Mouse (Mus musculus) Patski (cell line): ENCODE measurements around the gene Stxbp1. TPM values are rescaled to one million over a fixed set of nuclear protein-coding genes. Genes with fewer than 3 reads are reported as not detected.

ENCODE experiments used
- ATAC-seq: fragments of 100-300 bp; one replicate; pipeline ENCODE4 v1.8.0; 2021
- CTCF ChIA-PET: fragments of 350-600 bp; sonication (Branson Sonifier 250); formaldehyde crosslinking; loops from one replicate; lab custom pipeline; 2022; ENCODE audit warnings: inconsistent platforms; lab: Charles Lee
- POLR2A ChIA-PET: fragments of 350-600 bp; sonication (Branson Sonifier 250); formaldehyde crosslinking; loops from one replicate; lab custom pipeline; 2022; ENCODE audit warnings: antibody characterized with exemption, inconsistent platforms; lab: Charles Lee
- DNase-seq: peaks from one replicate; pipeline ENCODE4 v3.0.0-alpha.2; 2011; ENCODE audit warnings: low read depth, low spot score
- H3K27me3 ChIP-seq: fragments of 371-371 bp; one replicate; pipeline ENCODE4 v1.5.1; 2021
- CTCF ChIP-seq: fragments of 100-300 bp; IDR thresholded peaks from one replicate; pipeline ENCODE4 v1.5.1; 2021
- in situ Hi-C: fragments of 300-500 bp; cut with MboI; formaldehyde crosslinking; loops from 3 replicates; pipeline ENCODE4 v1.11.1; 2018; ENCODE audit warnings: low pct_unique_long_range_greater_than_20kb, mixed read lengths
- polyA plus RNA-seq: library from polyadenylated mRNA; unstranded; gene quantifications from one replicate; pipeline ENCODE4 v1.2.3, GENCODE M21; 2021

Gene Stxbp1
- polyA plus RNA-seq, 1 experiment from 2014 or later, result 30.1 TPM

DNA sequence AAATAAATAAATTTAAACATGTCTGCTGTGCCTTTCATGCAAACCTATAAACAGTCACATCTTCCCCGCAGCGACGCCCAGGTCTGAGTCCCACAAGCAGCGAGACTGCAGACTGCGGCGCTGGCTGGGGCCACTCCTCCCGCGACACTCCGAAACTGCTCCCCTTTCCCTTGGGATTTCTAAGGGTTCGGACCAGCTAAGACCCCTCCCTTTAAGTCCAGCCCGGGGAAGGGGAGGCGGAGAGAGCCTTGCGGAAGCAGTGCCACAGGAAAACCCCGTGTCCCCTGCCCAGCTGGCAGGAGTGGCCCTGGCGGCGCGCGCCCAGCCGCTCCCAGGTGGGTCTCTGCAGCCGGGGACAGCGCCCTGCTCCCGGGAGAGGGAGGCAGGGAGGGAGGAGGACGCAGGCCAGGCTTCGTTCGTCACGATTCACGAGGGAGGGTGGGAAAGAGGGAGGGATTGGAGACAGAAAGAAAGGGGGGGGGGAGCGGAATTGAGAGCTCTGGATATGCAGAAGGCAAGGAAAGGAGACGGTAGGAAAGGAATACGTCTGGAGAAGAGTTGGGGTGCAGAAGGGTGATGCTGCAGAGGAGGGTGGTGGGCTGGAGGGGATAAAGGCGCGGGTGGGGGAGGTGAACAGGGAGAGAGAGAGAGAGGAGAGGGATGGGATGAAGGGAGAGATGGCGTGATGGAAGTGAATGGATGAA, 792 bp downstream of the Stxbp1 start:
- no peak for TF ChIP-seq CTCF
- in situ Hi-C loops, result no loop called here
- CTCF ChIA-PET, result no interaction called here
- POLR2A ChIA-PET, result interaction anchor here (0.6 to 0.9 kb wide), 2 partner anchors 51 to 65 kb away, joined by 5 to 9 read pairs; no protein-coding TSS in a partner anchor
- no peak for DNase-seq
- no peaks in the 10 kb centered on the region for H3K27me3 ChIP-seq
- no peak for ATAC-seq

DNA sequence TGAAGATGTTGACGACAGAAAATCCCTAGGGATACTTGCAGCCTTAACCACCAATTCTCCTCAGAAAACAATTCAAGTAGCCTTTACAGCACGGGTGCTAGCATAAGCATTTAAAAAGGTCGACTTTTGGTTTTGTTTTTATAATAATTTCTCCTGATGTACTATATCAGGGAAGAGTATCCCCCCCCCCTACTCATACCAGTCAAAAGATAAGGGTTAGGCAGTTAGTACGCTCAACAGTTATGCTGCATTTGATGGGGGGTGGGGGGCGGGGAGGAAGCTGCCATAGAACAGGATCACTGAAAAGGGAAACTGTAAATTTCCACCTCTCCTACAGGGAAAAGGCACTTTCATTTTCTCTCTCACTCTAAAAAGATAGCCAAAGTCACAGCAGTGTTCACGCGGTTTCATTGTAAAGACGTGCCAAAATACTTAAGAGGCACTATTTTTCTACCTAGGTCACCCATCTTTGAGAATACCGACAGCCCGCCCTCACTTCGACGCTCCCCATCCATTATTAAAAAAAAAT, 1.4 kb downstream of the Stxbp1 start:
- in situ Hi-C loops, result no loop called here
- no peaks in the 10 kb centered on the region for H3K27me3 ChIP-seq
- ChIA-PET CTCF (interaction anchor here (1.3 kb wide), 1 partner anchor 8 kb away, joined by 4 read pairs; no protein-coding TSS in a partner anchor), POLR2A (interaction anchor here (0.6 kb wide), 2 partner anchors 51 to 147 kb away, joined by 3 to 5 read pairs; no protein-coding TSS in a partner anchor)
- ATAC-seq (no peak), DNase-seq (no peak)
- TF ChIP-seq CTCF, result no peak

DNA sequence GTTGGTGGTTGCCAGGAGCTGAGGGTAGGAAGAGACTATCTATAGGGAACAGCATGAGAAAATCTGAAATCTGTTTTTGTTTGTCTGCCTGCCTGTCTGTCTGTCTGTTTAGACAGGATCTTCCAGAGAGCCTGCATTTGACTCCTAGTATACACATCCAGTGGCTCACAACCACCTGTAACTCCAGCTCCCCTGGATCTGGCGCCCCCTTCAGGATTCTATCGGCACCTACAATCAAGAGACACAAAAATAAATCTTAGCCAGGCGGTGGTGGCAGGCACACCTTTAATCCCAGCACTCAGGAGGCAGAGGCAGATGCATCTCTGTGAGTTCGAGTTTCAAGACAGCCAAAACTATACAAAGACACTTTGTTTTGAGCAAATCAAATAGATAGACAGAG, 4.5 kb downstream of the Stxbp1 start:
- no peak for DNase-seq
- ChIA-PET CTCF (interaction anchor here (1.0 to 3.0 kb wide), 6 partner anchors 10 to 56 kb away, joined by 3 to 22 read pairs (median 6); no protein-coding TSS in a partner anchor), POLR2A (no interaction called here)
- TF ChIP-seq CTCF, result peak; percentile 70
- H3K27me3 ChIP-seq, result no peaks in the 10 kb centered on the region
- ATAC-seq, result no peak
- in situ Hi-C loops, result no loop called here

DNA sequence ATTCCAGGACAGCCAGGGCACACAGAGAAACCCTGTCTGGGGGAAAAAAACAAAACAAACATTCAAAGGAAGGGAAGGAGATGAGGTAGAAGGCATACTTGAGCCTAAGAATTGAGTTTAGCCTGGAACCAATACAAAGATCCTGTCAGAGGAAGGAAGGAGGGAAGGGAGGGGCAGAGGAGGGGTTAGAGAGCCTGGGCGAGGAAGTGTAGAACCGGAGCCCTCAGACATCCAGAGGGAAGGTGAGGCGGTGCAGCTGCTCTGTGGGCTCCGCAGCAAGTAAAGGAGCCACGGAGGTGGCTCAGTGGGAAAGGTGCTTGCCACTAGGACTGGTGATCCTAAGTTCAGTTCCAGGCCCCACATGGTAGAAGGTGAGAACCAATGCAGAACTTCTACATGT, 5.9 kb downstream of the Stxbp1 start:
- POLR2A ChIA-PET, result interaction anchor here (0.7 to 0.8 kb wide), 2 partner anchors 16 to 129 kb away, joined by 3 read pairs; no protein-coding TSS in a partner anchor
- H3K27me3 ChIP-seq, result no peaks in the 10 kb centered on the region
- ATAC-seq (no peak), DNase-seq (no peak)
- TF ChIP-seq CTCF, result no peak
- in situ Hi-C loops, result no loop called here
- CTCF ChIA-PET, result interaction anchor here (0.8 to 2.5 kb wide), 4 partner anchors 11 to 33 kb away, joined by 3 to 12 read pairs (median 4); no protein-coding TSS in a partner anchor

DNA sequence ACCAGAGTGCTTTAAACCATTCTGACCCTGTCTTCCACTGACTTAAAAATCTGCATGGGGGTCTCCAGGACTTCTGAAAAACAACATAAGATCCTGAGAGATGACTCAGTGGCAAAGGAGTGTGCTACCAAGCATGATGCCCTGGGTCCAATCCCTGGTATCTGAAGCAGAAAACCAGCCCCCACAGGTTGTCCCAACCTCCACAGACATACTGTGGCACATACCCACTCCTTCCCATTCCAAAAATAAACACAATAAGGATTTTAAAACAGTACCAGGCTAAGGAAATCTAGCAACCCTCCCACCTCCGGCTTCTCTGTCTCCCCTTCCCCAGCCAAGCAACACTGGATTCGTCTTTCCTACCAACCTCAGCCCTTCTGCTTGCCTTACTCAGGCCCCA, 7.8 kb downstream of the Stxbp1 start:
- no peaks in the 10 kb centered on the region for H3K27me3 ChIP-seq
- in situ Hi-C loops, result no loop called here
- ATAC-seq (no peak), DNase-seq (no peak)
- POLR2A ChIA-PET, result no interaction called here
- TF ChIP-seq CTCF, result no peak
- CTCF ChIA-PET, result interaction anchor here (1.2 to 1.3 kb wide), 2 partner anchors 15 to 52 kb away, joined by 3 read pairs; no protein-coding TSS in a partner anchor

DNA sequence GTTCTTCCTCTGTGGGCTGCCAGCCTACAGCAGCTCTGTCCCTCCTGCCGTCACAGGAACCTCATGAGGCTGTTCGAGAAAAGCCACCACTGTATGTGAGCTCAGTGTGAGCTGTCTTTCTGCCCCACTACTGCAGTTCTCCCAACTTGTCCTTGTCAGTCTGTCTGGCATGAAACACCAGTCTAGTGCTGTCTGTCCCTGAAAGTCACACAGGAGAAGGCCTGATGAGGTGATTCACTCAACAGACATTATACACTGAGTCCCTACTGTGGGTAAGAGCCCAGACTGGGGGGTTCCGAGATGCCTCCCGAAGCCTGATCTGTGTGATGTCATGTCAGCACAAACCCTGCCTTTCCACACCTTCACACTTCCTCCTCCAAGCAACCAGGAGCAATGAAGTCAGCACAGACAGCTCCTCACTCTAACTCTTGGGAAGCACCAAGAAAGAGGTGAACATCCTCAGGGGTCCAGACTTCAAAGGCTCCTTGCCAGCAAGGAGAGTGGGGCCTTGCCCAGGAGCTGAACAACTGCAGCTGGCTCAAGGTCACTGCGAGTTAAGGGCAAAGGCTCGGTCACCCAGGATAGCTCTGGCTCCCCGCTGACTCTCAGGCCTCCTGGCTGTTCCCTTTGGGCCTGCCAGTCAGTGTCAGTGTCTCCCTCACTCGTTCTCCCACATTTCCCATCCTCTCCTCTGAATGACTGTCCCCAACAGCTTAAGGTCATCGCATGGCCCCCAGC, 8.7 kb downstream of the Stxbp1 start:
- TF ChIP-seq CTCF, result no peak
- DNase-seq, result no peak
- ChIA-PET CTCF (interaction anchor here (1.2 kb wide), 2 partner anchors 13 to 51 kb away, joined by 3 read pairs; no protein-coding TSS in a partner anchor), POLR2A (interaction anchor here (0.6 kb wide), 1 partner anchor 887 kb away, joined by 4 read pairs; no protein-coding TSS in a partner anchor)
- H3K27me3 ChIP-seq, result no peaks in the 10 kb centered on the region
- no peak for ATAC-seq
- in situ Hi-C loops, result no loop called here

DNA sequence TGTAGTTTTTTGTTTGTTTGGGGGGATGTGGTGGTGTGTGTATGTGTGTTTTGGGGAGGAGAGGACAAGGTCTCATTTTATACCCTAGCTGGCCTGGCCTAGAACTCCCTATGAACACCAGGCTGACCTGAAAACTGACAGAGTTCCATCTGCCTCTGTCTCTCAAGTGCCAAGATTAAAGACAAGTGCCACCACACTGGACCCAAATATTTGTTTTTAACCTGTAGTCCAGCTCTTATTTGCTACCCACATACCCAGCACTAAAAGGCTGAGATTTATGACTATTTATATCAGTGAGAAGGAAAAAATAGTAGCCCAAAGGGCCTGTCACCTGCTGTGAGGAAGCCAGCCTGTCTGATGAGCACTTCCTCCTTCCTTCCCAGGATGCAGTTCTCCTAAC, 11.5 kb downstream of the Stxbp1 start:
- ChIA-PET CTCF (interaction anchor here (0.7 to 3.7 kb wide), 4 partner anchors 8 to 73 kb away, joined by 3 to 11 read pairs (median 4); no protein-coding TSS in a partner anchor), POLR2A (no interaction called here)
- no peak for TF ChIP-seq CTCF
- in situ Hi-C loops, result no loop called here
- DNase-seq, result no peak
- no peak for ATAC-seq
- H3K27me3 ChIP-seq, result no peaks in the 10 kb centered on the region

DNA sequence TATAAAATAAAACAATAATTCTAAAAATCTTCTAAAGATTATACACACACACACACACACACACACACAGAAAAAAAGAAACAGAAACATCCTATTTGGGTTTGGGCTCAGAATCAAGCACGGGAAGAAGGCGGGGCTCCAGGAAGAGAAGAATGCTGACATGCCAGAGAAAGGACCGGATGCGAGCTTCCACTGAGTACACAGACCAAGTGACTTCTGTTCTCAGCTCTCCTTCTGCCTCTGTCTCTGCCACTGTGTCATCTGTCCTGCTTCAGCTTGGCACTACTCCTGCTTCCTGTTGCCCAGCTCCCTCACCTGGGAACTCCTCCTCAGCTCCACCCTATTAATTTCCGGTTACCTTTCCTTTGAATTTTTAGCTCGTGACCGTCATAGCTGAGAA, 12.5 kb downstream of the Stxbp1 start:
- in situ Hi-C loops, result no loop called here
- no peak for DNase-seq
- H3K27me3 ChIP-seq, result no peaks in the 10 kb centered on the region
- POLR2A ChIA-PET, result no interaction called here
- no peak for TF ChIP-seq CTCF
- CTCF ChIA-PET, result interaction anchor here (0.7 to 3.7 kb wide), 3 partner anchors 9 to 25 kb away, joined by 3 to 11 read pairs (median 5); no protein-coding TSS in a partner anchor
- no peak for ATAC-seq

DNA sequence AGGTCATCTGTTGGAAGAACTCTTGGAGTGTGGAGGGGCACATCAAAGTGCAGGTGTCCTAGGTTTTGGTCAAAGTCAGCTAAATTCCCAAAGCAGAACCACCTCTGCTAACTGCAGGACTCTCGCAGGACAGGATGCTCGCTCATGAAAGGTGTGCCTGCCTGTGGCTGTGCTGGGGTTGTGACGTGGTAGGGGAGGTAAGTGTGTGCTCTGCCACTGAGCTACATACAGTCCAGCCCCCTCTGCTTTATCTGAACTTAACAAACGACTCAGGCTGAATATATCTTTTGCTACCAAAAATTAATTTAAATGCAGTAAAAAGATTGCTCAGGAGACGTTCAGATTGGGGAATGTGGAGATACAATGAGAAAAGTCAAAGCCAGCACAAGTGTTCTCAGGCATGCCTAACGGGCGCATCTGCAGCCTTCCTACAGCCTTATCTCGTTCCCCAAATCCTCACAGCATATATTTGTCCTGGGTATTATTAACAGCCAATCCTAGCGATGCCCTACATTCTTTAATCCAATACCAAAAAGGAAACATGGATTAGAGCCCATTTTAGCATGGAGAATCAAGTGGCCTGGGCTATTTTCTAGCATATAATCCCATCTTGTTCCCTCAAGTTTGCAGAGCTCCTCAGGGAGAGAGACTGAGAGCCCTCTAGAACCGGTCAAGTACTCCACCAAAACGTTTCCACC, 17.9 kb downstream of the Stxbp1 start:
- TF ChIP-seq CTCF, result no peak
- no peaks in the 10 kb centered on the region for H3K27me3 ChIP-seq
- ATAC-seq, result no peak
- DNase-seq, result no peak
- in situ Hi-C loops, result no loop called here
- ChIA-PET CTCF (no interaction called here), POLR2A (no interaction called here)

DNA sequence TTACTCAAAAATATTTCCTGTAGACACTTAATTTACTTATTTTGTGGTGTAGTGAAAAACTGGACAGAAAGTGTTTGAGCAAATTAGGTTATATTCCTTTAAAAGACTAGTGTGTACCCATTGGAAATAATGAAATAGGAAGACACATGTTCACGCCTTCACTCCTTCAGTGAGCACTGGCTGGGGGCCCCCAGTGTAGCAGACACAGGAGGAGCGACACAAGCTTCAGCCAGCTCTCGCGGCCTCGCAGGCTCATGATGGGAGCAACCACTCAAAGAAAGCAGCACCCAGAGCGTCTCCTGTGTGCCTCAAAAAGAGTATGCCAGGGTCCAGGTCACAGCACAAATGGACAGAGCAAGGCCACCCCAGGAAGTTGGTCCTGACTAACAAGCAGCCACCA, 21.2 kb downstream of the Stxbp1 start:
- in situ Hi-C loops, result no loop called here
- ATAC-seq, result no peak
- DNase-seq, result no peak
- ChIA-PET CTCF (interaction anchor here (0.9 to 3.4 kb wide), 2 partner anchors 18 to 33 kb away, joined by 3 to 22 read pairs; no protein-coding TSS in a partner anchor), POLR2A (no interaction called here)
- H3K27me3 ChIP-seq, result no peaks in the 10 kb centered on the region
- TF ChIP-seq CTCF, result no peak
